9 mouse cellular contexts compared by ENCODE assay signal in the genomic region with DNA sequence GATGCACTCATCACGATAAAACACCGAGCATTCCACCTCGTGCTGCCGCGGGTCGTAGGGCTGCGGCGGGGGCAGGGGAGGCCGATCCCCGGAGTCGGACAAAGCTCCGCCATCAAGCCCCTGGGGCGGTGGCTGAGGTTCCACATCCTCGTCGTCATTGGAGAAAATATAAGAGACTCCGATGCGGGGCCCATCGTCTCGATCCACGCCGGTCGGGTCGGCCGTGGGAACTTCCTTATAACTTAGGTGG. TPM values are rescaled to one million over a fixed set of nuclear protein-coding genes. Genes with fewer than 3 reads are reported as not detected.
DNase-seq lines count a peak whose midpoint lies in the region; ATAC-seq and TF ChIP-seq lines count a peak whose summit lies in the region.
"Had no signal": no experiment of that assay in that cellular context is flagged by ENCODE, and none has a peak within 500 bp of the region (broad histone marks: within the 10 kb centered on the region; RNA-seq: fewer than 3 reads in every experiment).

No protein-coding gene starts in this region.

- peak overlapping the region; percentile 61 for H3K9ac ChIP-seq in hindbrain, embryonic 11.5 days (ENCODE audit: low read depth, low read length)
- peak overlapping the region; percentile 87 for H3K9ac ChIP-seq in stomach, postnatal 0 days (ENCODE audit: low read length)

- under 1% methylated on average over 24 of the region's 24 CpGs for WGBS in hindbrain, embryonic 11.5 days
- under 1% methylated on average over 24 of the region's 24 CpGs for WGBS in stomach, postnatal 0 days

- DNase-seq in gastrocnemius, adult 2 months = no peak
- DNase-seq in gastrocnemius, adult 8-10 months (ENCODE audit: low spot score in 2 of 2) = no peak
- DNase-seq in urinary bladder, postnatal 14 days (ENCODE audit: low spot score) = peak; percentile 24
- no peak for DNase-seq in urinary bladder, postnatal 10 days (ENCODE audit: low spot score)
- no peak for DNase-seq in hindbrain, embryonic 11.5 days (ENCODE audit: low spot score)
- DNase-seq in lung, postnatal 10 days = peak; percentile 44
- no peak for DNase-seq in stomach, postnatal 0 days (ENCODE audit: low spot score)
- DNase-seq in urinary bladder, postnatal 25 days (ENCODE audit: low spot score) = no peak

- peak; percentile 10; the same call in 1 of the 2 replicates for ATAC-seq in hindbrain, embryonic 11.5 days (ENCODE audit: low FRiP score)
- ATAC-seq in stomach, postnatal 0 days (ENCODE audit: low FRiP score, low TSS enrichment) = no peak; the same call in 1 of the 2 replicates

- no peaks in the 10 kb centered on the region for H3K27me3 ChIP-seq in hindbrain, embryonic 11.5 days (ENCODE audit: control insufficient read depth, insufficient read depth, low read length)
- H3K27me3 ChIP-seq in stomach, postnatal 0 days (ENCODE audit: control insufficient read depth, insufficient read depth, low read length) = no peaks in the 10 kb centered on the region

- H3K9me3 ChIP-seq in hindbrain, embryonic 11.5 days (ENCODE audit: control insufficient read depth, low read length) = no peaks in the 10 kb centered on the region
- no peaks in the 10 kb centered on the region for H3K9me3 ChIP-seq in stomach, postnatal 0 days (ENCODE audit: control insufficient read depth, low read length)

- 0 out of 2 replicates have a peak, but pooled peaks cover 2% of the 10 kb centered on the region for H3K4me1 ChIP-seq in hindbrain, embryonic 11.5 days (replicated peaks; ENCODE audit: control insufficient read depth, insufficient read depth, low read length)
- H3K4me1 ChIP-seq in stomach, postnatal 0 days (replicated peaks; ENCODE audit: control insufficient read depth, insufficient read depth) = no peaks in the 10 kb centered on the region

- H3K27ac ChIP-seq in gastrocnemius, adult 2 months = peak overlapping the region; percentile 91
- H3K27ac ChIP-seq in hindbrain, embryonic 11.5 days (ENCODE audit: low read depth, low read length) = 0 out of 2 replicates have a peak overlapping the region, but pooled peaks have one; percentile 62
- H3K27ac ChIP-seq in stomach, postnatal 0 days (replicated peaks) = peak overlapping the region; percentile 98

- no peaks in the 10 kb centered on the region for H3K36me3 ChIP-seq in hindbrain, embryonic 11.5 days (ENCODE audit: control insufficient read depth, insufficient read depth, low read length)
- H3K36me3 ChIP-seq in stomach, postnatal 0 days (ENCODE audit: control insufficient read depth, insufficient read depth, low read length) = no peaks in the 10 kb centered on the region

- peak overlapping the region; percentile 84 for H3K4me3 ChIP-seq in gastrocnemius, adult 2 months
- peak overlapping the region; percentile 65 for H3K4me3 ChIP-seq in hindbrain, embryonic 11.5 days (ENCODE audit: low read depth, low read length)
- H3K4me3 ChIP-seq in stomach, postnatal 0 days (ENCODE audit: low read depth, low read length) = peak overlapping the region; percentile 75

- H3K4me2 ChIP-seq in hindbrain, embryonic 11.5 days (replicated peaks; ENCODE audit: low read depth, low read length) = peak overlapping the region; percentile 99
- peak overlapping the region; percentile 98 for H3K4me2 ChIP-seq in stomach, postnatal 0 days (replicated peaks; ENCODE audit: low read depth)

- TF ChIP-seq EP300 in stomach, postnatal 0 days (optimal IDR thresholded peaks at IDR 0.05) = no peak

- intact Hi-C loops in gastrocnemius, adult 2 months (cut with DNase I) = loop anchor here (5.0 kb wide), 2 partner anchors 69 to 184 kb away; no protein-coding TSS in a partner anchor

- no peak for TF ChIP-seq CTCF in gastrocnemius, adult 2 months (IDR thresholded peaks at IDR 0.05)
- TF ChIP-seq CTCF in stomach, postnatal 0 days (IDR thresholded peaks at IDR 0.05; ENCODE audit: low read depth) = no peak

RNA-seq across cellular contexts. Expression of a gene that starts 30.0 kb away (rescaled TPM):
- 1 to 10 TPM; 1.3 to 2.0 TPM for total RNA-seq in gastrocnemius, adult 2 months (2021)
- total RNA-seq in gastrocnemius, adult 8-10 months (2022) = 1 to 10 TPM; 1.9 to 2.6 (median 2.0) TPM
- polyA plus RNA-seq in hindbrain, embryonic 11.5 days (2014; fragmentation: Nextera tagmentation; extraction: Ambion mirVana) = 11.8 and 15.8 TPM in 2 replicates
- polyA plus RNA-seq in stomach, postnatal 0 days (2015; fragmentation: Nextera tagmentation; extraction: Ambion mirVana) = 13.6 and 15.3 TPM in 2 replicates
- total RNA-seq: MEL had no signal

Comparison
In these comparisons a context has a peak if more than half of its experiments do, and no peak if none do; other contexts are left out.
1. DNase-seq: peak in urinary bladder, postnatal 14 days (single experiment) and lung, postnatal 10 days (single experiment); none in gastrocnemius, adult 2 months (single experiment), gastrocnemius, adult 8-10 months (0 of 2), urinary bladder, postnatal 10 days (single experiment), hindbrain, embryonic 11.5 days (single experiment), stomach, postnatal 0 days (single experiment) and urinary bladder, postnatal 25 days (single experiment).
2. Peak in every context shown above with its lines, with median percentiles within 50 percentile points of each other: H3K27ac ChIP-seq and H3K4me3 ChIP-seq.